Mouse (Mus musculus): Measurements from ENCODE around the gene Rgs1. TPM values are rescaled to one million over a fixed set of nuclear protein-coding genes. Genes with fewer than 3 reads are reported as not detected.

Gene Rgs1
- polyA plus RNA-seq (2014; fragmentation: Nextera tagmentation; extraction: Ambion mirVana) = not detected in 2 replicates

DNA sequence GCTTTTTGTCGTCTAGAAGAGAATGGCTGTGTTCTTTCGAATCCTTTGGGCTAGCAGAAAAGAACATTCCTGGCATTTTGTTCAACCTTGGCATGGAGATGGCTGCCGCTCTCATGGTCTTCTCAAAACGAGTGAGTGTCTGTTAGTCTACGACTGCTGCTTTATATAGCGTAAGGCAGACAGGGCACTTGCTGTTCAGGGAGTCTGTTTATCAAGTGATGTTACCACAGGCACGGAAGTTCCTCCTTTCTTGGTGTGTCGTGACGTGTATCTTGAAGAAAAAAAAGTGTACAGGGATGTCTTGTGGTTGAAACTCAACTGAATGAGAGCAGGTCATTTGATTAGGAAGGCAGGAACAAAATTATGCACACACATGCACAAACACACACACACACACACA lies at the start of gene Rgs1:
Gene Rgs1 (minus strand): TSS at position 320 of the 400 bp plus-strand sequence.
- no peak for ATAC-seq (replicated peaks; ENCODE audit: insufficient number of reproducible peaks, low FRiP score, low TSS enrichment)
- Histone ChIP-seq H3K36me3 (ENCODE audit: control insufficient read depth, insufficient read depth, low read length) (no peaks in the 10 kb centered on the region), H3K27ac (ENCODE audit: low read depth, low read length) (no peak within 1 kb of the TSS), H3K4me2 (no peak within 1 kb of the TSS), H3K27me3 (ENCODE audit: control insufficient read depth, insufficient read depth, low read length) (no peaks in the 10 kb centered on the region), H3K4me1 (ENCODE audit: control insufficient read depth, insufficient read depth, low read length) (no peaks in the 10 kb centered on the region), H3K9me3 (replicated peaks; ENCODE audit: control insufficient read depth, low read length) (no peaks in the 10 kb centered on the region), H3K4me3 (ENCODE audit: low read depth, low read length) (no peak within 1 kb of the TSS), H3K9ac (ENCODE audit: low read depth, low read length) (no peak within 1 kb of the TSS)
- WGBS (ENCODE audit: insufficient replicate concordance) = 70% methylated on average over 9 of the region's 9 CpGs

DNA sequence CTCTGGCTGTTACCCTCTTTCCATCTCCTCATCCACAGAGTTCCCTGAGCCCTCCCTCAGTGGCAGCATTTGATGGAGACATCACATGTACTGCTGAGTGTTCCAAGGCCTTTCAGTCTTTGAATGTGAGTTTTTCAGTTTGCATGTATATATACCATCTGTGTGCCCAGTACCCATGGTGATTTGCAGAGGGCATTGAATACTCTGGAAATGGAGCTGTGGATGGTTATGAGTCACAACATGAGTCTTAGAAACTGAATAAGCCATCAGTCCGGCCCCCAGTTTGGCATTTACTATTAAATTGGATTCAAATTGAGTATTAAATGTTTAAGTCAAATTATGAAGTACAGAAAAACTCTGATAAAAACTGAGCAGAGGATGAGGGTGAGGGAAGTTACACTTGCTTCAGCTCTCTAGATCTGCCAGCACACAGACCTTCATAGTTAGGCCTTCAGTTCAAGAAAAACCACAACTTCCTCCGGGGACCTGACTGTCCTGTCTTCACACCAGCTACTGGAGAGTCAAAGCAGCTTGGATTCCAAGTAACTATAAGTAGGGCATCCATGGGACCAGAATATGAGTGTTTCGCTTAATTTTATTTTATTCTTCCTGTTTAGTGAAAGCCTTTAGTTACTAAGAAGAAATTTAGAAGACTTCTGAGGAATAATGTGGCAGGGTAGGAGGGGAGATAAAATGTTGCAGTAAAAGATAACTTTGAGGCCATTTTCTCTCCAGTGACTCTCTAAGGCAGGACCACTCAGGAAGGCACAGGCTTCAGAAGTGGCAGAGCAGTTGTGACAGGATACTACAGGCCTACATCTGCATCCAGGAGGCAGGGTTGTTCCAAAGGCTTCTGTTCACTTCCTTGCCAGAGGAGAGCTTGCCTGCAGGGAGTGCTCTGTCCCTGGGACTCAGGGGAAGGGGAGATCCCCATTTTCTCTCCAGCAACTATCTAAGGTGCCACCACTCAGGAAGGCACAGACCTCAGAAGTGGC lies 34.3 kb upstream of the Rgs1 start:
- 85% methylated on average over 3 of the region's 3 CpGs for WGBS (ENCODE audit: insufficient replicate concordance)
- no peak overlapping the region for H3K4me3 ChIP-seq (ENCODE audit: low read depth, low read length)
- H3K9ac ChIP-seq (ENCODE audit: low read depth, low read length) = no peak overlapping the region
- no peaks in the 10 kb centered on the region for H3K36me3 ChIP-seq (ENCODE audit: control insufficient read depth, insufficient read depth, low read length)
- H3K4me2 ChIP-seq = no peak overlapping the region
- H3K27ac ChIP-seq (ENCODE audit: low read depth, low read length) = no peak overlapping the region
- no peaks in the 10 kb centered on the region for H3K9me3 ChIP-seq (replicated peaks; ENCODE audit: control insufficient read depth, low read length)
- H3K4me1 ChIP-seq (ENCODE audit: control insufficient read depth, insufficient read depth, low read length) = no peaks in the 10 kb centered on the region
- no peaks in the 10 kb centered on the region for H3K27me3 ChIP-seq (ENCODE audit: control insufficient read depth, insufficient read depth, low read length)
- ATAC-seq (replicated peaks; ENCODE audit: insufficient number of reproducible peaks, low FRiP score, low TSS enrichment) = no peak

DNA sequence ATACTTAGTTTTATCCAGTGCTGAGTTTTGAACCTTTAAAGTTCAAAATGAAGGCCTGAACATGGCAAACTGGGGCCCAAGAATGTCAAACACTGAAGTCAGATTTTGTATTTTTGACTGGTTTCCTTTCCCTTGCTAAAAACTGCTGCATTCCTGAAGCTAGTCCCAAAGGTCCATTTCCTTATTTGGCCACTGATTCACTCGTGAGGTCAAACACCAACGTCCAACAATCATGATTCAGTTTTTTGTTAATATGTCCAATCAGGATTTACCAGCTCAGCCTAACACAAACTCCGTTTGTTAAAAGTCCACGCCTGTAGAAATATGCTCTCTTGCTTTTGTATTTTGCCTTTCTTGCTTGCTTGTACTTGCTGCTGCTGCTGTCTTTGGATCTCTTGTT lies 31.0 kb upstream of the Rgs1 start:
- no peaks in the 10 kb centered on the region for H3K27me3 ChIP-seq (ENCODE audit: control insufficient read depth, insufficient read depth, low read length)
- H3K4me1 ChIP-seq (ENCODE audit: control insufficient read depth, insufficient read depth, low read length) = no peaks in the 10 kb centered on the region
- no peaks in the 10 kb centered on the region for H3K36me3 ChIP-seq (ENCODE audit: control insufficient read depth, insufficient read depth, low read length)
- H3K4me3 ChIP-seq (ENCODE audit: low read depth, low read length) = no peak overlapping the region
- no peak overlapping the region for H3K4me2 ChIP-seq
- no peak overlapping the region for H3K9ac ChIP-seq (ENCODE audit: low read depth, low read length)
- H3K9me3 ChIP-seq (replicated peaks; ENCODE audit: control insufficient read depth, low read length) = no peaks in the 10 kb centered on the region
- no peak overlapping the region for H3K27ac ChIP-seq (ENCODE audit: low read depth, low read length)
- 74% methylated on average over 4 of the region's 4 CpGs for WGBS (ENCODE audit: insufficient replicate concordance)
- ATAC-seq (replicated peaks; ENCODE audit: insufficient number of reproducible peaks, low FRiP score, low TSS enrichment) = no peak

DNA sequence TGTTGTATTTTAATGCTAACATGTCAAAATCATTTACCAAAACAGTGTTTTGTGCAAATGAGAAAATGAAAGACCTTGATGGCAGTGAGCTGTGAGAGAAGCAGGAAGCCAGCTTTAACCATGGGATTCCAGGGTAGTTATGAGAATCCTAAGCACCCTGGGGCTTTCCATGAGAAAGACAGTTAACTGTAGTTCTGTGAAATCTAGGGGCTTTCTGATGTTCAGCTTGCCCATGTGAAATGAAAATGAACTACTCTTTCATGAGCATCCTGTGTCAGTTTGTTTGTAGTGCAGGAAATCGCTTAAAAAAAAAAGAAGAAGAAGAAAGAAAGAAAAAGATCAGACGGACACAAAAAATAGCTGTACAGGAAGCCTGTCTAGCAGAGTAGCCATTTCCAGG lies 23.9 kb upstream of the Rgs1 start:
- Histone ChIP-seq H3K27me3 (ENCODE audit: control insufficient read depth, insufficient read depth, low read length) (no peaks in the 10 kb centered on the region), H3K4me3 (ENCODE audit: low read depth, low read length) (no peak overlapping the region), H3K9me3 (replicated peaks; ENCODE audit: control insufficient read depth, low read length) (no peaks in the 10 kb centered on the region), H3K27ac (ENCODE audit: low read depth, low read length) (no peak overlapping the region), H3K4me1 (ENCODE audit: control insufficient read depth, insufficient read depth, low read length) (no peaks in the 10 kb centered on the region), H3K9ac (ENCODE audit: low read depth, low read length) (no peak overlapping the region), H3K36me3 (ENCODE audit: control insufficient read depth, insufficient read depth, low read length) (no peaks in the 10 kb centered on the region), H3K4me2 (no peak overlapping the region)
- no peak for ATAC-seq (replicated peaks; ENCODE audit: insufficient number of reproducible peaks, low FRiP score, low TSS enrichment)
- 69% methylated on average over 2 of the region's 2 CpGs for WGBS (ENCODE audit: insufficient replicate concordance)

DNA sequence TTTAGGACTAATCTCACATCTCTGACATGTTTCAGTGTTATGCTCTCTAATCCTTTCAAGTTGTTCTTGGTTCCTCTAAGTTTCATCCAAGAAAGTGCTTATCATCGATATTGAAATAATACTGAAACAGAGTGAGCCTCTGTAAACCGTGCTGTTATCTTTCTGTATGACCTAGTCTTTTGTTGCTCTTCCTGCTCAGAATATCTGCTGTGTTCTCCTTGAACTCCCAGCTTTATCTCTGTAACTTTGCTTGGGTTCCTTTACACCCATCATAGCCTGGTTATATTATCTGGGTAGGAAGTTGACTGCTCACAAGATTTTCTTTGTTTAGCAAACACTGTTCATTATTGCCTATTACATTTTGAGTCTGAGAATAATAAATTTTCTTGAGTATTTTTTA lies 20.1 kb upstream of the Rgs1 start:
- H3K4me3 ChIP-seq (ENCODE audit: low read depth, low read length) = no peak overlapping the region
- no peak overlapping the region for H3K27ac ChIP-seq (ENCODE audit: low read depth, low read length)
- no peak overlapping the region for H3K9ac ChIP-seq (ENCODE audit: low read depth, low read length)
- H3K4me1 ChIP-seq (ENCODE audit: control insufficient read depth, insufficient read depth, low read length) = no peaks in the 10 kb centered on the region
- ATAC-seq (replicated peaks; ENCODE audit: insufficient number of reproducible peaks, low FRiP score, low TSS enrichment) = no peak
- no peak overlapping the region for H3K4me2 ChIP-seq
- H3K36me3 ChIP-seq (ENCODE audit: control insufficient read depth, insufficient read depth, low read length) = no peaks in the 10 kb centered on the region
- no peaks in the 10 kb centered on the region for H3K27me3 ChIP-seq (ENCODE audit: control insufficient read depth, insufficient read depth, low read length)
- WGBS (ENCODE audit: insufficient replicate concordance) = 59% methylated on average over 2 of the region's 2 CpGs
- H3K9me3 ChIP-seq (replicated peaks; ENCODE audit: control insufficient read depth, low read length) = no peaks in the 10 kb centered on the region

DNA sequence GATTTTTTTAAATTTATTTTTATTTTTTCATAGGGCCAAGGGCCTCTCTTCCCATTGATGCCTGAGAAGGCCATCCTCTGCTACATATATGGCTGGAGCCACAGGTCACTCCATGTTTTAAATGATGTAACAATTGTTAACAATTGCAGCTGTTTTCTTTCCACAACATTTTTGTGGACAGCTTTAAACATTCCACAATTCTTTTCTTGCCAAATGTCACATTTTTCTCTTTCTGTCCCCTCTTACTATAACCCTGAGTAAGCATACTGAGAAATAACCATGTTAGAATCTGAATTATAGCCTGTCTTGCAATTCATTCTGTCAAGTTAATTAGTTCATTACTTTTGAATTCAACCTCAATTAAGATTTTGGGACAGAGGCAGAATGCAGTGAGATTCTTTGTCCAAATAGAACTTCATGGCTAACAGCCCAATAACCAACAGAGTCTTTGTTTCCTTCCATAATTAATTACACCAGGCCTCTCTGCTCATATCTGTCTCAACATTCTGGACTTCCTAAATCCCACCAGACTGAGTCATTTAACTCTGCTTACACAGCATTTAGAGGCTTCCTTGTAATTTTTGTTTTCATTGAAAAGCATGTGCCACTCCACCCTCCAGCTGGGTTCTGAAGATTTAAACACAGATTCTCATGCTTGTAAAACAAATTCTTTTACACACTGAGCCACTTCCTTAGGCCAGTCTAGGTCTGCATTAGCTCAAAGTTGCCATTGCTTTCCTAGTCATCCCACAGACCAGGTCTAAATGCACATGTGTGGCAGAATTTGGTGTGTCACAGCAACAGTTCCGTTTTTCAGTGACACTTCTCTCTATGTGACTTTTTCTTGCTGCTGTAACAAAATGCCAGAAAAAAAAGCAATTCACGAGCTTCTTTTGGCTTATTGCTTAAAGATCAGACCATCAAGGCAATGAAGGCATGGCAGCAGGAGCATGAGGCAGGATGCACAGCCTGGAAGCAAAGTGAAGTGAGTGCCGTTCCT lies 18.7 kb upstream of the Rgs1 start:
- no peaks in the 10 kb centered on the region for H3K36me3 ChIP-seq (ENCODE audit: control insufficient read depth, insufficient read depth, low read length)
- H3K27me3 ChIP-seq (ENCODE audit: control insufficient read depth, insufficient read depth, low read length) = no peaks in the 10 kb centered on the region
- H3K4me3 ChIP-seq (ENCODE audit: low read depth, low read length) = no peak overlapping the region
- no peaks in the 10 kb centered on the region for H3K9me3 ChIP-seq (replicated peaks; ENCODE audit: control insufficient read depth, low read length)
- no peak overlapping the region for H3K27ac ChIP-seq (ENCODE audit: low read depth, low read length)
- H3K9ac ChIP-seq (ENCODE audit: low read depth, low read length) = no peak overlapping the region
- H3K4me2 ChIP-seq = no peak overlapping the region
- no peaks in the 10 kb centered on the region for H3K4me1 ChIP-seq (ENCODE audit: control insufficient read depth, insufficient read depth, low read length)
- WGBS (ENCODE audit: insufficient replicate concordance) = 68% methylated on average over 3 of the region's 3 CpGs
- no peak for ATAC-seq (replicated peaks; ENCODE audit: insufficient number of reproducible peaks, low FRiP score, low TSS enrichment)

DNA sequence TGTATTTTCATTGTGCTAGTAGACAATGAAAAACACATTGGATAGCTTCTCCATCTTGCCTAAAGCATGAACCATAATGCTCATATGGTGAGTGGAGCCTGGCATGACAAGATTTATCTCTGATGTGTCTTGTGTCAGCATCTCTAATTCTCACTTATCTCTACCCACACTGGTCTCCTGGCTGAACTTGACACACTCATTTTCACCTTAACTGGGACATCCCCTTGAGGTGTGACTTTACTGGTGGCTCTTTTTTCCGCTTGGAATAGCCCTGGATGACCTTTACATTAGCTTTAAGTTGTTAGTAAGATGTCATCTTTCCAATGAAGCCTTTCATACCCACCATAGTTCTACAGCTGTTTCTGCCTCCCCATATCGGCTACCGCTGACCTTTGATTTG lies 15.0 kb upstream of the Rgs1 start:
- H3K27ac ChIP-seq (ENCODE audit: low read depth, low read length) = no peak overlapping the region
- no peak overlapping the region for H3K4me2 ChIP-seq
- 76% methylated on average over 3 of the region's 3 CpGs for WGBS (ENCODE audit: insufficient replicate concordance)
- no peak overlapping the region for H3K4me3 ChIP-seq (ENCODE audit: low read depth, low read length)
- no peak overlapping the region for H3K9ac ChIP-seq (ENCODE audit: low read depth, low read length)
- no peaks in the 10 kb centered on the region for H3K36me3 ChIP-seq (ENCODE audit: control insufficient read depth, insufficient read depth, low read length)
- ATAC-seq (replicated peaks; ENCODE audit: insufficient number of reproducible peaks, low FRiP score, low TSS enrichment) = no peak
- no peaks in the 10 kb centered on the region for H3K4me1 ChIP-seq (ENCODE audit: control insufficient read depth, insufficient read depth, low read length)
- no peaks in the 10 kb centered on the region for H3K27me3 ChIP-seq (ENCODE audit: control insufficient read depth, insufficient read depth, low read length)
- H3K9me3 ChIP-seq (replicated peaks; ENCODE audit: control insufficient read depth, low read length) = no peaks in the 10 kb centered on the region

DNA sequence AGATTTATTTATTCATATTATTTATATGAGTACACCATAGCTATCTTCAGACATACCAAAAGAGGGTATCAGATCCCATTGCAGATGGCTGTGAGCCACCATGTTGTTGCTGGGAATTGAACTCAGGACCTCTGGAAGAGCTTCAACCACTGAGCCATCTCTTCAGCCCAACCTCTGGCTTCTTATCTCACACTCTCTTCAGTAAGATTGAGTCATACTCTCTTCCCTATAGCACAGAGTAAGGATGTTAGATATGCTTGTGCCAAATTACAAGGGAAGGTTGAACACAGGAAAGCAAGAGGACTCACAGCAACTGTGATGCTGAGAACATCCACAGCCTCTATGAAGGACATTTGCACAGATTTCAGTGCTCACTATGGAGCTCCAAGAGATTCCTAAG lies 13.0 kb upstream of the Rgs1 start:
- Histone ChIP-seq H3K27ac (ENCODE audit: low read depth, low read length) (no peak overlapping the region), H3K9me3 (replicated peaks; ENCODE audit: control insufficient read depth, low read length) (no peaks in the 10 kb centered on the region), H3K27me3 (ENCODE audit: control insufficient read depth, insufficient read depth, low read length) (no peaks in the 10 kb centered on the region), H3K4me1 (ENCODE audit: control insufficient read depth, insufficient read depth, low read length) (no peaks in the 10 kb centered on the region), H3K36me3 (ENCODE audit: control insufficient read depth, insufficient read depth, low read length) (no peaks in the 10 kb centered on the region), H3K4me2 (no peak overlapping the region), H3K9ac (ENCODE audit: low read depth, low read length) (no peak overlapping the region), H3K4me3 (ENCODE audit: low read depth, low read length) (no peak overlapping the region)
- no peak for ATAC-seq (replicated peaks; ENCODE audit: insufficient number of reproducible peaks, low FRiP score, low TSS enrichment)

All from heart, embryonic 11.5 days (tissue).